Mouse (Mus musculus) limb, embryonic 15.5 days (tissue): ENCODE data around the gene Fmnl2. TPM values are rescaled to one million over a fixed set of nuclear protein-coding genes. Genes with fewer than 3 reads are reported as not detected.

Experiments
- ATAC-seq: fragments of 200-750 bp; cut with Nextera tagmentation; 2 replicates; pipeline ENCODE4 v1.8.0; 2017; ENCODE audit warnings: low read depth, moderate TSS enrichment; ENCODE audit not compliant: insufficient number of reproducible peaks, low FRiP score, low TSS enrichment
- H3K27ac ChIP-seq: fragments of 300-500 bp; sonication (generic); 2 replicates; pipeline ENCODE4 v1.5.1; 2015; ENCODE audit warnings: moderate library complexity, mild to moderate bottlenecking, inconsistent platforms
- H3K27me3 ChIP-seq: fragments of 300-500 bp; sonication (generic); 2 replicates; pipeline ENCODE4 v1.6.1; 2015; ENCODE audit warnings: inconsistent platforms
- H3K36me3 ChIP-seq: fragments of 300-500 bp; sonication (generic); 2 replicates; pipeline ENCODE4 v1.6.1; 2015; ENCODE audit warnings: inconsistent platforms
- H3K4me1 ChIP-seq: fragments of 300-500 bp; sonication (generic); 2 replicates; pipeline ENCODE4 v1.6.1; 2015; ENCODE audit warnings: inconsistent platforms
- H3K4me2 ChIP-seq: fragments of 300-500 bp; sonication (generic); 2 replicates; pipeline ENCODE4 v1.6.1; 2015; ENCODE audit warnings: mild to moderate bottlenecking, inconsistent platforms
- H3K4me3 ChIP-seq: fragments of 300-500 bp; sonication (generic); 2 replicates; pipeline ENCODE4 v1.5.1; 2015; ENCODE audit warnings: mild to moderate bottlenecking, inconsistent platforms
- H3K9ac ChIP-seq: fragments of 300-500 bp; sonication (generic); 2 replicates; pipeline ENCODE4 v1.6.1; 2015; ENCODE audit warnings: inconsistent platforms
- H3K9me3 ChIP-seq: fragments of 300-500 bp; sonication (generic); 2 replicates; pipeline ENCODE4 v1.6.1; 2016; ENCODE audit warnings: inconsistent platforms
- WGBS: fragments of 180-500 bp; shearing (Covaris S2); methylation state at CpG from one replicate; pipeline ENCODE4 v1.1.7; 2015; 5-methylcytosine and 5-hydroxymethylcytosine counted together
- polyA plus RNA-seq: library from polyadenylated mRNA; unstranded; fragments of >200 nt; fragmentation: Nextera tagmentation; extraction: Ambion mirVana; gene quantifications from 2 replicates; pipeline ENCODE4 v1.2.1, GENCODE M21; 2015

The Fmnl2 gene
- polyA plus RNA-seq, 1 experiment from 2014 or later = 9.4 TPM

DNA sequence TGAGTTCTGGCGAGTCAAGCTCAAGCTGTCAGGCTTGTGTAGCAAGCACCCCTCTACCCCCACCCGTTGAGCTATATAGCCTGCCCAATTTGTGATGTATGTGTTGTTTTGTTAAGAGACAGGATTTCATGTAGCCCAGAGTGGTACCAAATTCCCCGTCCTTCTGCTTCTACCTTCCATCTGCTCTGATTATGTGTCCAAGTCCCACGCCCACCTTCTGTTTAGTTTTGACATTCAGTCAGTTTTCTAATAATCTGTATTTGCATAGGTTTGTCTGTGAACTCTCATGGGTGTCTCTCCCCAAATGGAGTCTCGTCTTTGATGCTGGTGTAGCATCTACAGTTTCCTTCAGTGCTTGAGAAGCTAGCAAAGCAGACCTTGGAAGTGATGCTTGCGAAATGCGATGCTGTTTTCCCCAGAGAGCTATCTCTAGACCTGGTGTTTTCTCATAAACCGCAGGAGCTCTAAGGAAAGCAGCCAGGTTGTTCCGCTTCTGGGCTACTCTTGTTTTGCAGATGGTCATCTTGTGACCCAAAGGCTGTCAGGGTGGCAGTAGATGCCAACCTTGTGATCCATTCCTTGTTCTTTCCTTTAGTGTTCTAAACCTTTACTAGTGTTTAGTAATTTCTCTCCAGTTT lies 203.8 kb downstream of the Fmnl2 start:
- no peak overlapping the region for H3K27ac ChIP-seq
- no peak overlapping the region for H3K9ac ChIP-seq
- no peaks in the 10 kb centered on the region for H3K9me3 ChIP-seq
- no peak for ATAC-seq
- H3K36me3 ChIP-seq = 0 out of 2 replicates have a peak, but pooled peaks cover 4% of the 10 kb centered on the region
- 73% methylated on average over 9 of the region's 9 CpGs for WGBS
- peaks cover 5% of the 10 kb centered on the region; the same call in 1 of the 2 replicates for H3K4me1 ChIP-seq
- H3K27me3 ChIP-seq = no peaks in the 10 kb centered on the region
- H3K4me2 ChIP-seq = no peak overlapping the region
- no peak overlapping the region for H3K4me3 ChIP-seq

DNA sequence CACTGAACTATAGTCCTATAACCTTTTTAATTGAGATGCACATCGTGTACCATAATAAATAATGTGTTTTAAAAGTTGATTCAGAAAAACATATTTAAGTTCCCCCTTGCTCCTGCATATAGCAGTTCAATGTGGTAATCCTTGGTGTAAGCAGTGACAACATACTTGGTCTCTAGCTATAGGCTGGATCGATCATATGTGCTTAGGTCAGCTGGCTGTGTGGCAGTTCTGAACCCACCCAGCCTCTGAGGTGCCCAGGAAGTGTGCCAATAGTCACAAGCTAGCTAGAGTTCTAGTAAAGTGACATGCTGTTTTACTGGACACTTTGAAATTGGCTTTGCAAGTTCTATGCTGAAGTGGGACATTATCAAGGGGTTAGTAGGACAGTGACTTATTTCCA lies 209.3 kb downstream of the Fmnl2 start:
- no peak overlapping the region for H3K9ac ChIP-seq
- H3K9me3 ChIP-seq = no peaks in the 10 kb centered on the region
- no peak overlapping the region for H3K4me3 ChIP-seq
- H3K27me3 ChIP-seq = no peaks in the 10 kb centered on the region
- no peak overlapping the region for H3K4me2 ChIP-seq
- ATAC-seq = no peak
- H3K27ac ChIP-seq = no peak overlapping the region
- H3K36me3 ChIP-seq = no peaks in the 10 kb centered on the region
- H3K4me1 ChIP-seq = no peaks in the 10 kb centered on the region
- 96% methylated on average over 2 of the region's 2 CpGs for WGBS

DNA sequence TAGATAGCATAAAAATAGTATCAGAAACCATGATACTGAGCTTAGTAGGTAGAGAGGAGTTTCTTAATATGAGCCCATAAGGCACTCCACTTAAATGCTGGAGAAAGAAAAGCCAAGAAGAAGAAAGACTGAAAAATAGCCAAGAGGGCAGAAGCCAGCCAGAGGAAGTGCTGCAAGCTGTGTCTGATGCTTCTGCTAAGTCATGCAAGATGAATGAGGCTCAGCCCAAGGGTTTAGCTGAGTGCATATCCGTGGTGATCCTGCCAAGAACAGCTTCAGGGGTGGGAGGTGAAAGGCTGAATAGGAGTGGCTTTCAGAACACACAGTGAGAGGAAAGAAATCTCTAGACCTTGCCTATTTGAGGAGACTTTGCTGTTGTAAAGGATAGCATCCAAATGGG lies 212.9 kb downstream of the Fmnl2 start:
- H3K27ac ChIP-seq = no peak overlapping the region
- 0 out of 2 replicates have a peak, but pooled peaks cover 4% of the 10 kb centered on the region for H3K36me3 ChIP-seq
- H3K27me3 ChIP-seq = no peaks in the 10 kb centered on the region
- no peak for ATAC-seq
- H3K4me3 ChIP-seq = no peak overlapping the region
- H3K9ac ChIP-seq = no peak overlapping the region
- no peaks in the 10 kb centered on the region for H3K4me1 ChIP-seq
- H3K4me2 ChIP-seq = no peak overlapping the region
- H3K9me3 ChIP-seq = no peaks in the 10 kb centered on the region
- 13% methylated on average over 1 of the region's 1 CpGs for WGBS

DNA sequence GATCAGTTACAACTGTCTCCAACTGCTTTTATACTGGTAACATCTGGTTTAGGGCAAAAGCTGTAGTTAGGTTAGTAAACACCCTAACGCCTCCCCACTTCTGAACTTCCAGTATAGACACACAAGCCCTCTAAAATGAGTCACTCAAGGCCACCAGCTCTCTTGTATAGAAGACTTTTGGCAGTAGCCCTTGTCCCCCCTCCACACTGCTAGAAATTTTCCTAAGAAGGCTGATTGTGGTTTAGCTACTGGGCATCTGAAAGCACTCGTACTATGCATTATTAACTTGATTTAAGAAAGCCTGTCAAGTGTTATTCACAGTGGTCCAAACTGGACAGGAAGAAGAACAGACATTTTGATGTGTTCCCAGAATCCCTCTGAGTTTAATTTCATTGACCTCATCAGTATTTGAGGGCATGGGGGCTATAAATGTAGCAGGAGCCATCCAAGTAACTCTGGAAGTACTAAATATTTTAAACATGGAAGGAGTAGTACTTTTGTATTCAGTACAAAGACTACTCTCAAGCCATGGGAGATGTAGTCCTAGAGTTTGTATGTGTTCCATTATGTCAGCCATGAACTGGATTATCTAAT lies 222.1 kb downstream of the Fmnl2 start:
- WGBS = 64% methylated on average over 2 of the region's 2 CpGs
- Histone ChIP-seq H3K4me3 (no peak overlapping the region), H3K27me3 (no peaks in the 10 kb centered on the region), H3K4me2 (no peak overlapping the region), H3K36me3 (no peaks in the 10 kb centered on the region), H3K27ac (no peak overlapping the region), H3K9me3 (no peaks in the 10 kb centered on the region), H3K4me1 (peaks cover 9% of the 10 kb centered on the region; the same call in 1 of the 2 replicates), H3K9ac (no peak overlapping the region)
- ATAC-seq = no peak

DNA sequence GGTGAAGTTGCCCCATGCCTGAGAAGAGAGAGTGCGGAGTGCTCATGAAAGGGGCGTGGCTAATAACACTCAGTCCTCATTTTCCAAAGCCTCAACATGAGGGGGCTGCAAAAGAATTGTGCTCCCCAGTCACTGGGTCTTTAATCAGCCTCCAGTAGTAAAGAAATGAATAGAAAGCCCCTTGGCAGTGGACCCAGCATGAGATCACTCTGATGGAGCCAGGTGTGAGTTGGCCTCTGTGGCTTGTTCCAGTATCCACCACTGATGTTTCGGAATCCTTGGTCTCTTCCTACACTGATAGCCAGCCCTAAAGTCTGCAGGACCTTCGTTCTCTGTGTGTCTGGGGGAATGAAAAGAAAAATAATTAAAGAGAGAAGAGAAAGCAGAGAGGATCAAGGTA lies 224.4 kb downstream of the Fmnl2 start:
- H3K9ac ChIP-seq = no peak overlapping the region
- no peaks in the 10 kb centered on the region for H3K36me3 ChIP-seq
- H3K4me2 ChIP-seq = no peak overlapping the region
- no peaks in the 10 kb centered on the region for H3K27me3 ChIP-seq
- no peaks in the 10 kb centered on the region for H3K9me3 ChIP-seq
- H3K4me1 ChIP-seq = peaks cover 9% of the 10 kb centered on the region; the same call in 1 of the 2 replicates
- H3K27ac ChIP-seq = peak overlapping the region; percentile 47; the same call in 1 of the 2 replicates
- no peak overlapping the region for H3K4me3 ChIP-seq
- ATAC-seq = no peak
- WGBS = 76% methylated on average over 4 of the region's 4 CpGs

DNA sequence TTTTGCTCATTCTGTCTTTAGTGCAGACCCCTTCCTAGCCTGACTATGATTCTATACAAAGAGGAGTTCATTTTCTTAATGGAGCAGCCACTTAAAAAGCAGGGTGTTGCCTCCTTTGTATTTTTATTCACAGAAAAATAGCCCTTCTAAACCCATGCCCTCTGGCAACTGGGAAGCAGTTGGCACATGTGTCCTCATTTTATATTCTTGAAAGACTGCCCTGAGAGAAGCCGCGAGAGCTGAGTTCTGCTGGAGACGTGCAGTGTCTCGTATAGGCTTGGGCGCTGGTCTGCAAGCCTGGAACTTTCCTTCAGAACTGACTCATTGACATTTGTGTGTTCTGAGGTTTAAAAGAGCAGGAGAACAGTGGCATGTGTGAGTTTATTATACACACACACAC lies 224.8 kb downstream of the Fmnl2 start:
- H3K9ac ChIP-seq = no peak overlapping the region
- H3K4me3 ChIP-seq = no peak overlapping the region
- no peaks in the 10 kb centered on the region for H3K27me3 ChIP-seq
- 58% methylated on average over 5 of the region's 5 CpGs for WGBS
- H3K9me3 ChIP-seq = no peaks in the 10 kb centered on the region
- ATAC-seq = no peak
- no peaks in the 10 kb centered on the region for H3K36me3 ChIP-seq
- no peak overlapping the region for H3K4me2 ChIP-seq
- H3K4me1 ChIP-seq = peaks cover 9% of the 10 kb centered on the region; the same call in 1 of the 2 replicates
- H3K27ac ChIP-seq = peak overlapping the region; percentile 47

DNA sequence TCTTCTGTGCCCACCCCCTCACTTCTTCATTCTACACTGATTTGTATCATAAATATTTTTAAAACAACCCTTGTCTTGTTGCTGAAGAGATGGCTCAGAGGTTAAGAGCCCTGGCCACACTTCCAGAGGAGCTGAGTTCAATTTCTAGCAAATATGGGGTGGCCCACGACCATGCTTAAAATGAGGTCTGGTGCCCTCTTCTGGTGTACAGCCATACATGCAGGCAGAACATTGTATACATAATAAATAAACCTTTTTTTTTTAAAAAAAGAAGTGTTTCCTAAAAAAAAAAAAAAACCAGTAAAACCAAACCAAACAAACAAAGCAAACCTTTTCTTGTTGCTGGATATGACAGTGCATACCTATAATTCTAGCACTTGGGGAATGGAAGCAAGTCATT lies 225.6 kb downstream of the Fmnl2 start:
- H3K9ac ChIP-seq = no peak overlapping the region
- no peak for ATAC-seq
- no peaks in the 10 kb centered on the region for H3K27me3 ChIP-seq
- H3K4me1 ChIP-seq = peaks cover 9% of the 10 kb centered on the region; the same call in 1 of the 2 replicates
- 52% methylated on average over 1 of the region's 1 CpGs for WGBS
- H3K27ac ChIP-seq = no peak overlapping the region
- no peaks in the 10 kb centered on the region for H3K36me3 ChIP-seq
- no peak overlapping the region for H3K4me2 ChIP-seq
- H3K4me3 ChIP-seq = no peak overlapping the region
- no peaks in the 10 kb centered on the region for H3K9me3 ChIP-seq

DNA sequence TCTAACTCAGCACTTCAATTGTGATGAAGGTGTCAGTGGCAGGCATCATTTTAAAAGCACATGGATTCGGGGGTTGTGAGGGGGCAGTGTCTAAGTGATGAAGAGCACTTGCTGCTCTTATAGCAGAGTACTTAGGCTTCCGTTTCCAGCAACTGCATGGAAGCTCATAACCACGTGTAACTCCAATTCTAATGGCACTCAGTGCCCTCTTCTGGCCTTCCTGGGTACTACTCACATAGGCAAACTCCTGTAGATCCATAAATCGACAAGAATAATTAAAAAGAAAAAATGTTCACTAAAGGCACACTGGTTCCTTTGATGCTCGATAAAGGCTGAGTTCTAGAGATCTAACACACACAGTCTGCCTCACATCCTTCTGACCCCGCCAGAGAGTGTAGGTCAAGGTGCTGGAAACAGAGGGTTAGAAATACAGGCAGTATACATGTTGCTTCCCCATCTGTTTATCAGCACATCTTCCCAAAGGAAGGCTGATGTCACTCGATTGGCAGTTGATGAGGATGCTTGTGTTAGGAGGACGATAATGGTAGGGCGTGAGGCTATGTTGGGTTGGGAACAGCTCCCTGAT lies 228.1 kb downstream of the Fmnl2 start:
- Histone ChIP-seq H3K36me3 (no peaks in the 10 kb centered on the region), H3K27ac (no peak overlapping the region), H3K4me2 (no peak overlapping the region), H3K9ac (no peak overlapping the region), H3K9me3 (no peaks in the 10 kb centered on the region), H3K4me1 (peaks cover 9% of the 10 kb centered on the region; the same call in 1 of the 2 replicates), H3K27me3 (no peaks in the 10 kb centered on the region), H3K4me3 (no peak overlapping the region)
- 52% methylated on average over 9 of the region's 9 CpGs for WGBS
- ATAC-seq = no peak

DNA sequence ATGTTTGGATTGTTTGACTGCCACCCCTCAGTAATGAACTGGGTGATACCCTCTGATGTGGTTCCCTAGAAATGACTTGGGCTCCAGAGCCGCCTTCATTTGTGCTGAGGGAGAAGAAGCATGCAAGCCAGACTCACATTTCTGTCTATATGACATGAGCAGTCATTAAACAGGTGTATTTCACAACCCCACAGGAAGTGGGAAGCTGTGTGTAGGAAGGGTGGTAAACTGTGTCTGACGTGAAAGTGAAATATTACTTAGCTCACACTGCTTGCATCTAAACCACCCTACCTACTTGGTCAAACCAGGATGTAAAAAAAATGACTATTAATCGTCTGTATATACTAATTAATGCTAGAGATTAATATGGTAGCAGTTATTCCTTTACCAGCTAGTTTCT lies 231.1 kb downstream of the Fmnl2 start:
- no peaks in the 10 kb centered on the region for H3K9me3 ChIP-seq
- H3K36me3 ChIP-seq = no peaks in the 10 kb centered on the region
- H3K4me1 ChIP-seq = no peaks in the 10 kb centered on the region
- H3K4me2 ChIP-seq = no peak overlapping the region
- H3K27ac ChIP-seq = no peak overlapping the region
- H3K9ac ChIP-seq = no peak overlapping the region
- no peak overlapping the region for H3K4me3 ChIP-seq
- no peaks in the 10 kb centered on the region for H3K27me3 ChIP-seq
- no peak for ATAC-seq
- 84% methylated on average over 3 of the region's 3 CpGs for WGBS

DNA sequence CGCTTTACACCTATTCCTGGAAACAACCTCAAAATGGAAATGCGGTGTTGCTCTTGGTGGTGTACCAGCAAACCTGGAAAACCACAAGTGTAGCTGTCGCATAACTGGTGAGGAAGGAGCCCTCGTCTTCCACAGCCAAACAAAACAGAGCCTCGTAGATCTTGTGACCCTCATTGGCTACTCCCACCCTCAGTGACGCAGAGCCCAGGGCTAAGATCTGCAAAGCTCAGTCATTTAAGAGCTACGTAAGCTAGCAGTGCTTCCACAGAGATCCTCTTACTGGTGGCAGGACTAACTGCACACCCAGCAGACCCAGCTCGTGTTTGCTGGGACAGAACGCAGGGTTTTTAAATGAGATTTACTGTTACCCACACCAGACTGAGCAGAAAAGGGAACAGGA lies 237.4 kb downstream of the Fmnl2 start:
- ATAC-seq = peak; percentile 83
- Histone ChIP-seq H3K36me3 (peaks cover 8% of the 10 kb centered on the region; the same call in 1 of the 2 replicates), H3K4me1 (peaks cover 3% of the 10 kb centered on the region; the same call in 1 of the 2 replicates), H3K4me2 (no peak overlapping the region), H3K4me3 (no peak overlapping the region), H3K9me3 (no peaks in the 10 kb centered on the region), H3K9ac (no peak overlapping the region), H3K27me3 (no peaks in the 10 kb centered on the region), H3K27ac (peak overlapping the region; percentile 43; the same call in 1 of the 2 replicates)
- WGBS = 68% methylated on average over 9 of the region's 9 CpGs

DNA sequence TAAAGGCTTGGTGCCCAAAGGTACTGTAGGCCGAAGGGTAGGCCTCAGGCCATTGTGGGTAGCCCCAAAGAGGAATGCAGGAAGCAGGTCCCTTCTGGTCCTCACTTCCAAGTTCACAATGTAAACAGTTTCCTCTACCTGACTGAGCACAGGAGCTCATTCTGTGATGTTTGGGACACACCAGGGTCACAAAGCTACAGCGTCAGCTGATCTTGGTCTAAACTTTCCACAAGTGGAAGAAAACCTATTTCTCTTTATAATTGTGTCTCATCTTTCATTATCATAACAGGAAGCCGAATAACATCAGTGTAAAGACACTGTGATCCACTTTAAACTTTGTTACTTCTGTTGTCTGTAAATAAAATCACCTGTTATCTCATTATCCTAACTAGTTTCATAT lies 237.8 kb downstream of the Fmnl2 start:
- no peak overlapping the region for H3K4me2 ChIP-seq
- H3K36me3 ChIP-seq = peaks cover 8% of the 10 kb centered on the region; the same call in 1 of the 2 replicates
- WGBS = 91% methylated on average over 3 of the region's 3 CpGs
- peak overlapping the region; percentile 43; the same call in 1 of the 2 replicates for H3K27ac ChIP-seq
- ATAC-seq = no peak
- no peaks in the 10 kb centered on the region for H3K9me3 ChIP-seq
- H3K27me3 ChIP-seq = no peaks in the 10 kb centered on the region
- H3K9ac ChIP-seq = no peak overlapping the region
- no peak overlapping the region for H3K4me3 ChIP-seq
- H3K4me1 ChIP-seq = peaks cover 3% of the 10 kb centered on the region; the same call in 1 of the 2 replicates

DNA sequence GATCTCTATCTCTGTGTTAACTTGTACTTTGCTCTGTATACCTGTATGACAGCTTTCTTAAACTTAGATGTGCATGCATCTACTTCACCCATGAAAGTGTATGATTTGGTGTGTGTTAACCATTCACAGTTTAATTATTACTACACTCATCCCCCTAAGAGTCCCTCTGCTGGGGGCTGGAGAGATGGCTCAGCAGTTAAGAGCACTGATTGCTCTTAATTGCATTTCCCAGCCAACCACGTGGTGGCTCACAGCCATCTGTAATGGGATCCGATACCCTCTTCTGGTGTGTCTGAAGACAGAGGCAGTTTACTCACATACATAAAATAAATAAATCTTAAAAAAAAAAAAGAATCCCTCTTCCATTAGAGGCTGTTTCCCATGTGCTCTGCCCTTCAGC lies 242.4 kb downstream of the Fmnl2 start:
- 32% methylated on average over 2 of the region's 2 CpGs for WGBS
- Histone ChIP-seq H3K36me3 (peaks cover 33% of the 10 kb centered on the region), H3K4me1 (peaks cover 3% of the 10 kb centered on the region; the same call in 1 of the 2 replicates), H3K9me3 (no peaks in the 10 kb centered on the region), H3K27me3 (no peaks in the 10 kb centered on the region), H3K4me3 (no peak overlapping the region), H3K27ac (no peak overlapping the region), H3K9ac (no peak overlapping the region), H3K4me2 (no peak overlapping the region)
- no peak for ATAC-seq
